Mouse (Mus musculus): ENCODE data around the gene Pdzk1.

DNA sequence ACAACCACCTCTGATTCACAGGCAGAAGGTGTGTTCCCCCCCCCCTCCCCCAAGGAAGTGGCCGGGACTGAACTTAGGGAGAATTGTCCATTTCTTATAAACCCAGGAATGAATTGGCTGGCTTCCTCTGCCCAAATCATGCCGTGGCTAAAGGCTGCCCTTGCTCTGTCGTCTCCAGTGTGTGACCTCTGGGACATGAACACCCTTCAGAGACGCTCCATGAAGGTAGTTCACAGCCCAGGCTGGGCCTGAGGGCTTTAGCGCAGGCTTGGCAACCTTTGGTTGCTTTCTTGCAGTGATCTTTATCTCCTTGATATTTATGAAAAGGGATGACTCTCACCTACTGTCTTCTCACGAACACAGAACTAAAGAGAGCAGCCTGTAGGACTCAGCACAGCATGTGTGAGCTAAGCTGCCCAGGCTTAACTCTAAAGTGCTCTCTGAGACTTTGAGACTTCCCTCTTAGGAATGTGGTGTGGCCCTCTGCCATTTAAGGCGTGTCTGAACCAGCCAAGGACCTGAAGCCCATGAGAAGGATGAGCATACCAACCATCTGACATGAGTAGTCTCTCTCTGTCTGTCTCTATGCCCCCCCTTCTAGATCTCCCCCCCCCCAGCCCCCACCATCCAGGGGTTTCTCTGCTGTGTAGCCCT, 15.4 kb upstream of the Pdzk1 start:
- no peak for TF ChIP-seq CTCF (IDR thresholded peaks at IDR 0.05; ENCODE audit: low read depth, low read length)
- TF ChIP-seq POLR2A (IDR thresholded peaks at IDR 0.05; ENCODE audit: insufficient read depth, low read length): no peak
- TF ChIP-seq EP300 (IDR thresholded peaks at IDR 0.05; ENCODE audit: insufficient read depth, low read depth, low read length): no peak

Measured in ES-Bruce4 (cell line).